Mouse (Mus musculus) testis, adult 2 months (tissue): Measurements from ENCODE around the gene Chkb. TPM values are rescaled to one million over a fixed set of nuclear protein-coding genes. Genes with fewer than 3 reads are reported as not detected.

Experiments used
- H3K27ac ChIP-seq: fragments of 200-500 bp; 2 replicates; pipeline ENCODE4 v1.5.1; 2012; ENCODE audit warnings: low read depth, low read length; ENCODE audit not compliant: control insufficient read depth, insufficient read depth
- H3K27me3 ChIP-seq: fragments of 200-500 bp; 2 replicates; pipeline ENCODE4 v1.6.1; 2012; ENCODE audit warnings: mild to moderate bottlenecking, low read length, moderate library complexity; ENCODE audit not compliant: control insufficient read depth, insufficient read depth
- H3K36me3 ChIP-seq: fragments of 200-500 bp; 2 replicates; pipeline ENCODE4 v1.6.1; 2012; ENCODE audit warnings: mild to moderate bottlenecking, low read length; ENCODE audit not compliant: control insufficient read depth, insufficient read depth
- H3K4me1 ChIP-seq: fragments of 200-500 bp; 2 replicates; pipeline ENCODE4 v1.6.1; 2012; ENCODE audit warnings: low read length; ENCODE audit not compliant: control insufficient read depth, insufficient read depth
- H3K4me3 ChIP-seq: fragments of 200-500 bp; 2 replicates; pipeline ENCODE4 v1.5.1; 2012; ENCODE audit warnings: low read depth, mild to moderate bottlenecking, low read length, moderate library complexity, mixed read lengths; ENCODE audit not compliant: control insufficient read depth
- CTCF ChIP-seq: fragments of 200-500 bp; IDR thresholded peaks from 2 replicates; pipeline ENCODE4 v1.5.1; 2012; ENCODE audit warnings: low read depth, mild to moderate bottlenecking, inconsistent platforms, low read length, moderate library complexity; ENCODE audit not compliant: control insufficient read depth, insufficient read depth, insufficient replicate concordance
- POLR2A ChIP-seq: fragments of 200-500 bp; IDR thresholded peaks from 2 replicates; pipeline ENCODE4 v1.6.1; 2012; ENCODE audit warnings: low read depth, mild to moderate bottlenecking, inconsistent platforms, low read length, moderate library complexity; ENCODE audit not compliant: control insufficient read depth
- polyA plus RNA-seq: library from polyadenylated mRNA; depleted of rRNA; stranded (reverse); fragments of >200 nt; gene quantifications from 2 replicates; pipeline ENCODE4 v1.2.3, GENCODE M21; 2012

Gene Chkb
- polyA plus RNA-seq, 1 experiment, result 52.8 TPM

- no peaks in the 10 kb centered on the region for H3K27me3 ChIP-seq
- peak overlapping the region; percentile 63 for H3K27ac ChIP-seq
- peaks cover 25% of the 10 kb centered on the region for H3K4me1 ChIP-seq
- H3K4me3 ChIP-seq, result peak overlapping the region; percentile 79
- H3K36me3 ChIP-seq, result peaks cover 1% of the 10 kb centered on the region; the same call in 1 of the 2 replicates
- TF ChIP-seq POLR2A (peak; percentile 22; the same call in 1 of the 2 replicates), CTCF (no peak)
Observed at GRCm38 (mm10) chr15:89474596-89475292, 45.0 kb upstream of the Chkb start.

DNA sequence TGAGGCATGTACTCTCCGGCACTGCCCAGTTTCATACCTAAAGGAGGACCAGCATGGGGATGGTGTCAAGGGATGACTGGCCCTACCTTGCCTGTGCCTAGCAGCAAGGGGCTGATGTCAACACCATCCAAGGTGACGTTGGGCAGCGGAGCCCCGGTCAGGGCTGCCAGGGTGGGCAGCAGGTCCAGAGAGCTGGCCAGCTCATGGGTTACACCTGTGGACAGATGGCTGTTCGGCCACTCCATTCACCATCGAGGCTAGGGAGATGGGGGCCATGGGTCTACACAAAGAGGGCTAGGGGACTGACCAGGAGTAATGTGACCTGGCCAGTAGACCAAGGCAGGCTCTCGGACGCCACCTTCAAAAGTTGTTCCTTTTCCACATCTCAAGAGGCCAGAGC lies 44.2 kb upstream of the Chkb start:
- no peaks in the 10 kb centered on the region for H3K27me3 ChIP-seq
- peaks cover 25% of the 10 kb centered on the region for H3K4me1 ChIP-seq
- TF ChIP-seq CTCF, result no peak
- TF ChIP-seq POLR2A, result no peak
- no peak overlapping the region for H3K27ac ChIP-seq
- peak overlapping the region; percentile 79 for H3K4me3 ChIP-seq
- H3K36me3 ChIP-seq, result peaks cover 1% of the 10 kb centered on the region; the same call in 1 of the 2 replicates

DNA sequence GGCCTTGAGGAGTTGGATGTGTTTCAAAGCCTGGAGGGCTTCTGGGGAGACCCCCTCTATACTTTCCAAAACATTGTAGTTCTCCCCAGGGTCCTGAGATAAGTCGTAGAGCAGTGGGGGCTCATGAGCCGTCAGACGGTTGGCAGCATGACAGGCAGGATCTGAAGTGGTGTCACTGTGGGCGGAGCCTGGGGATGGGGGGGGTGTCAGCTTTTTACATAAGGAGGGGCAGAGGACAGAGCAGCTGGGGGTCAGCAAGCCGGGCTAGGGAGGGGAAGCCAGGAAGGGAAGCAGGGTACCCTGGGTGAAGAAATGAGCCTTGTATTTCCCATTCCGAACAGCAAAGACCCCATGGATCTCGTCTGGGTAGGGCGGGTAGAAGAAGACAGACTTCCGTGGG lies 43.7 kb upstream of the Chkb start:
- peaks cover 25% of the 10 kb centered on the region for H3K4me1 ChIP-seq
- no peak overlapping the region for H3K27ac ChIP-seq
- H3K36me3 ChIP-seq, result peaks cover 1% of the 10 kb centered on the region; the same call in 1 of the 2 replicates
- no peaks in the 10 kb centered on the region for H3K27me3 ChIP-seq
- H3K4me3 ChIP-seq, result no peak overlapping the region
- TF ChIP-seq POLR2A (no peak), CTCF (no peak)

- Histone ChIP-seq H3K4me3 (no peak overlapping the region), H3K27ac (no peak overlapping the region), H3K27me3 (no peaks in the 10 kb centered on the region), H3K4me1 (peaks cover 18% of the 10 kb centered on the region), H3K36me3 (0 out of 2 replicates have a peak, but pooled peaks cover 1% of the 10 kb centered on the region)
- TF ChIP-seq POLR2A (no peak), CTCF (no peak)
Observed at GRCm38 (mm10) chr15:89471476-89471875, 41.8 kb upstream of the Chkb start.

DNA sequence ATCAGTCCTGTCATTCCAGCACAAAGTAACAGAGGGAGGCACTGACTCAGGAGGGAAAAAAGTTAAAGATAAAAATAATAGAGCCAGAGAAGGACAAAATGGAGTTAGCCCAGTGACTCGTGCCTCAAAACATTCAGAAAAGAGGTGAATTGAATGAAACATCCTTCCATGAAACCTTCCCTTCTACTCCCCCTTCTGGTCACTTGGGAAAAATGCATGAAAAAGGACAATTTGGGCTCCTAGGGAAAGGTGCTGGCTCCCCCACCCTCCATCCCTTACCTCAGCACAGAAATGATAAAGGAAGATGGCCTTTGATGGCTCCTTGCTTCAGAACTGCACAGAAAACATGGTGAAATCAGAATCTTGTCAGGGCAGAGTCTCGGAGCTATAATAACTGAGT lies 38.9 kb upstream of the Chkb start:
- Histone ChIP-seq H3K36me3 (no peaks in the 10 kb centered on the region), H3K4me3 (no peak overlapping the region), H3K4me1 (no peaks in the 10 kb centered on the region), H3K27me3 (no peaks in the 10 kb centered on the region), H3K27ac (no peak overlapping the region)
- TF ChIP-seq POLR2A (no peak), CTCF (no peak)

DNA sequence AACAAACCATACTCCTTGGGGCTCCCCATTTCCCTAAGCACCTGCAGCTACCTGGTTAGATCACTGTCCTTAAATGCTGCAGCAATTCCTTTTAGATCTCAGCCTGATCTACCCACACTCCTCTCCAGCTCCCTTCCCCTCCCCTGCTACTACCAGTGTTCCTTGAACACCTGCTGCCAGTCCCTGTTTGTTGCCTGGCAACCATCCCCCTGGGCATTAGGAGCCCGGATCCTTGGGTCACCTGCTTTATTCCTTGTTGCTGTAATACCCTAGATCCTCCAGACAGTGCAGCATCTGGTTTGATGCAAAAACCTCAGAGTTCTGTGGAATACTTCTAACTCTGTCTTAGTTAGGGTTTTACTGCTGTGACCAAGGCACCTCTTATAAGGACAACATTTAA lies 35.3 kb upstream of the Chkb start:
- H3K27me3 ChIP-seq, result no peaks in the 10 kb centered on the region
- TF ChIP-seq CTCF, result no peak
- TF ChIP-seq POLR2A, result no peak
- H3K4me3 ChIP-seq, result no peak overlapping the region
- no peaks in the 10 kb centered on the region for H3K4me1 ChIP-seq
- no peaks in the 10 kb centered on the region for H3K36me3 ChIP-seq
- no peak overlapping the region for H3K27ac ChIP-seq

GRCm38 (mm10) chr15:89463334-89464235 lies 33.9 kb upstream of the Chkb start:
- no peak overlapping the region for H3K4me3 ChIP-seq

More at GRCm38 (mm10) chr15:89463334-89464235, 33.9 kb upstream of the Chkb start:
- no peaks in the 10 kb centered on the region; the same call in 1 of the 2 replicates for H3K4me1 ChIP-seq
- H3K27ac ChIP-seq, result no peak overlapping the region
- TF ChIP-seq CTCF, result no peak
- TF ChIP-seq POLR2A, result no peak
- no peaks in the 10 kb centered on the region for H3K36me3 ChIP-seq
- no peaks in the 10 kb centered on the region for H3K27me3 ChIP-seq
